Mouse (Mus musculus) stomach, embryonic 14.5 days (tissue): ENCODE results near the gene Strn4. TPM values are rescaled to one million over a fixed set of nuclear protein-coding genes. Genes with fewer than 3 reads are reported as not detected.
A peak's percentile ranks its signal among the peaks of the same experiment; 100 is the strongest.

Experiments used
- ATAC-seq: fragments of 200-750 bp; cut with Nextera tagmentation; 2 replicates; pipeline ENCODE4 v1.8.0; 2017; ENCODE audit warnings: low read depth, moderate TSS enrichment; ENCODE audit not compliant: insufficient number of reproducible peaks, insufficient read depth, low FRiP score
- H3K27ac ChIP-seq: fragments of 300-500 bp; sonication (generic); 2 replicates; pipeline ENCODE4 v1.5.1; 2014; ENCODE audit warnings: mild to moderate bottlenecking, low read length, moderate library complexity, mixed read lengths
- H3K27me3 ChIP-seq: fragments of 300-500 bp; sonication (generic); 2 replicates; pipeline ENCODE4 v1.6.1; 2014; ENCODE audit warnings: low read length, control low read depth, mixed read lengths; ENCODE audit not compliant: control insufficient read depth, insufficient read depth
- H3K36me3 ChIP-seq: fragments of 300-500 bp; sonication (generic); 2 replicates; pipeline ENCODE4 v1.6.1; 2014; ENCODE audit warnings: mild to moderate bottlenecking, control low read depth, low read length, moderate library complexity, mixed read lengths; ENCODE audit not compliant: control insufficient read depth, insufficient read depth
- H3K4me1 ChIP-seq: fragments of 300-500 bp; sonication (generic); 2 replicates; pipeline ENCODE4 v1.6.1; 2014; ENCODE audit warnings: low read length, control low read depth, mixed read lengths; ENCODE audit not compliant: control insufficient read depth, insufficient read depth
- H3K4me2 ChIP-seq: fragments of 300-500 bp; sonication (generic); replicated peaks from 2 replicates; pipeline ENCODE4 v1.6.1; 2014; ENCODE audit warnings: low read depth, low read length, control low read depth
- H3K4me3 ChIP-seq: fragments of 300-500 bp; sonication (generic); 2 replicates; pipeline ENCODE4 v1.5.1; 2014; ENCODE audit warnings: low read depth, low read length, control low read depth
- H3K9ac ChIP-seq: fragments of 300-500 bp; sonication (generic); replicated peaks from 2 replicates; pipeline ENCODE4 v1.6.1; 2014; ENCODE audit warnings: low read depth, mild to moderate bottlenecking, control low read depth, low read length, moderate library complexity, mixed read lengths
- H3K9me3 ChIP-seq: fragments of 300-500 bp; sonication (generic); 2 replicates; pipeline ENCODE4 v1.6.1; 2016; ENCODE audit warnings: low read depth, low read length, control low read depth; ENCODE audit not compliant: control insufficient read depth
- WGBS: fragments of 180-500 bp; shearing (Covaris S2); extraction: QIAGEN DNeasy Blood & Tissue Kit; methylation state at CpG from one replicate; pipeline ENCODE4 v1.1.7; 2014; 5-methylcytosine and 5-hydroxymethylcytosine counted together
- polyA plus RNA-seq: library from polyadenylated mRNA; unstranded; fragments of >200 nt; fragmentation: Nextera tagmentation; extraction: Ambion mirVana; gene quantifications from 2 replicates; pipeline ENCODE4 v1.2.1, GENCODE M21; 2014

Strn4 gene
- polyA plus RNA-seq, 1 experiment from 2014 or later, result 105 TPM

- H3K36me3 ChIP-seq, result 0 out of 2 replicates have a peak, but pooled peaks cover 3% of the 10 kb centered on the region
- H3K27ac ChIP-seq, result no peak overlapping the region
- H3K9ac ChIP-seq, result no peak overlapping the region
- peak overlapping the region; percentile 83 for H3K4me2 ChIP-seq
- H3K27me3 ChIP-seq, result no peaks in the 10 kb centered on the region
- no peaks in the 10 kb centered on the region for H3K9me3 ChIP-seq
- H3K4me1 ChIP-seq, result peaks cover 14% of the 10 kb centered on the region
- H3K4me3 ChIP-seq, result peak overlapping the region; percentile 50
- ATAC-seq, result peak; percentile 35; the same call in 1 of the 2 replicates
- 27% methylated on average over 10 of the region's 10 CpGs for WGBS
Measured at GRCm38 (mm10) chr7:16783224-16783688, 32.4 kb upstream of the Strn4 start.

GRCm38 (mm10) chr7:16783758-16784415 is 31.8 kb upstream of the Strn4 start:
- WGBS, result 44% methylated on average over 17 of the region's 17 CpGs

GRCm38 (mm10) chr7:16784498-16784976 is 31.2 kb upstream of the Strn4 start:
- Histone ChIP-seq H3K4me1 (peaks cover 14% of the 10 kb centered on the region), H3K4me2 (no peak overlapping the region), H3K27me3 (no peaks in the 10 kb centered on the region), H3K9ac (no peak overlapping the region), H3K27ac (no peak overlapping the region), H3K36me3 (0 out of 2 replicates have a peak, but pooled peaks cover 3% of the 10 kb centered on the region), H3K4me3 (no peak overlapping the region; the same call in 1 of the 2 replicates), H3K9me3 (no peaks in the 10 kb centered on the region)
- ATAC-seq, result 0 out of 2 replicates have a peak, but pooled peaks have one; percentile 0
- WGBS, result 77% methylated on average over 10 of the region's 10 CpGs

More at GRCm38 (mm10) chr7:16783758-16784415, 31.8 kb upstream of the Strn4 start:
- peaks cover 14% of the 10 kb centered on the region for H3K4me1 ChIP-seq
- ATAC-seq, result no peak
- H3K27me3 ChIP-seq, result no peaks in the 10 kb centered on the region
- H3K9ac ChIP-seq, result no peak overlapping the region
- H3K4me3 ChIP-seq, result peak overlapping the region; percentile 50
- H3K27ac ChIP-seq, result no peak overlapping the region
- H3K9me3 ChIP-seq, result no peaks in the 10 kb centered on the region
- H3K4me2 ChIP-seq, result peak overlapping the region; percentile 83
- H3K36me3 ChIP-seq, result 0 out of 2 replicates have a peak, but pooled peaks cover 3% of the 10 kb centered on the region

- Histone ChIP-seq H3K36me3 (peaks cover 7% of the 10 kb centered on the region; the same call in 1 of the 2 replicates), H3K9me3 (no peaks in the 10 kb centered on the region), H3K27me3 (no peaks in the 10 kb centered on the region), H3K4me1 (peaks cover 14% of the 10 kb centered on the region), H3K9ac (no peak overlapping the region), H3K4me2 (no peak overlapping the region), H3K27ac (no peak overlapping the region), H3K4me3 (no peak overlapping the region)
- no peak for ATAC-seq
- WGBS, result 88% methylated on average over 8 of the region's 8 CpGs
Measured at GRCm38 (mm10) chr7:16785541-16786083, 30.1 kb upstream of the Strn4 start.

DNA sequence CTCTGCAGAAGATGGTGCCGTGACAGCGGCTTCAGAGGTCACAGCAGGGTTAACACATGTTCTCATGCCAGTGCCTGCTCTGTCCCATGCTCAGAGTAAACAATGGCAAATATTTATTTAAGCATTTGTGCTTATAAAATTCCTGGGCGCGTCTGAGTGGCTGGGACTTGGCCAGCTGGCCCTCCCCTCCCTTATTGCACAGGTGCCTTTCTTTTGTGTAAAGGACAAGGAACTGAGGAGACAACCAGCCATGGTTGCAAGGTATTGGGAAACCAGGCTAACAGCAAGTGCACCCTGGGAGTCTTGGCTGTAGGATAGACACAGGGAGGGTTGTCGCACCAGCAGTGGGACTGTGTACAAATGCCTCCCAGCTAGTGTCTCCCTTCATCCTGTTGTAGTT is 23.4 kb upstream of the Strn4 start:
- Histone ChIP-seq H3K36me3 (peaks cover 21% of the 10 kb centered on the region), H3K9me3 (no peaks in the 10 kb centered on the region), H3K4me2 (no peak overlapping the region), H3K4me1 (peaks cover 7% of the 10 kb centered on the region; the same call in 1 of the 2 replicates), H3K4me3 (no peak overlapping the region), H3K9ac (no peak overlapping the region), H3K27ac (peak overlapping the region; percentile 23; the same call in 1 of the 2 replicates), H3K27me3 (no peaks in the 10 kb centered on the region)
- 25% methylated on average over 5 of the region's 5 CpGs for WGBS
- peak; percentile 76 for ATAC-seq

- no peak overlapping the region for H3K4me2 ChIP-seq
- H3K4me3 ChIP-seq, result no peak overlapping the region
- H3K4me1 ChIP-seq, result peaks cover 7% of the 10 kb centered on the region; the same call in 1 of the 2 replicates
- H3K9ac ChIP-seq, result no peak overlapping the region
- ATAC-seq, result no peak
- 77% methylated on average over 19 of the region's 19 CpGs for WGBS
- H3K27ac ChIP-seq, result peak overlapping the region; percentile 23; the same call in 1 of the 2 replicates
- peaks cover 25% of the 10 kb centered on the region for H3K36me3 ChIP-seq
- H3K9me3 ChIP-seq, result no peaks in the 10 kb centered on the region
- H3K27me3 ChIP-seq, result no peaks in the 10 kb centered on the region
Measured at GRCm38 (mm10) chr7:16793010-16793725, 22.5 kb upstream of the Strn4 start.

DNA sequence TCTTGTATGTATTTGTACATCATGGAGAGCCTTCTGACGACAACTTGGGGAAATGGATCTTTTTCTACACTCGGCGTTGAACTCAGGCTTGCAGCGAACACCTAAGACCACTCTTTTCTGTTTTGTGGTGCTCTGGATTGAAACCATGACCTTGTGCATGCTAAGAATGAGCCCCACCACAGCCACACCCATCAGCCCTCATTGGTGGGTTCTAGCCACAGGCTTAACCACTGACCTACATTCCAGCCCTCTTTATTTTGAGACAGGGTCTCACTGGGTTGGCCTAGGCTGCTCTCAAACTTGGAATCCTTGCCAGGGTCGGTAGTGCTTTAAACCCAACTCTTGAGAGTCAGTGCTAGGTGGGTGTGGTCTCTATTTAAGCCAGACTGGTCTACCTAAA is 20.8 kb upstream of the Strn4 start:
- Histone ChIP-seq H3K9ac (no peak overlapping the region), H3K27ac (no peak overlapping the region), H3K36me3 (peaks cover 28% of the 10 kb centered on the region), H3K27me3 (no peaks in the 10 kb centered on the region), H3K4me2 (no peak overlapping the region), H3K9me3 (no peaks in the 10 kb centered on the region), H3K4me1 (peaks cover 7% of the 10 kb centered on the region; the same call in 1 of the 2 replicates), H3K4me3 (no peak overlapping the region)
- WGBS, result 93% methylated on average over 5 of the region's 5 CpGs
- no peak for ATAC-seq

GRCm38 (mm10) chr7:16804409-16805028 is 11.2 kb upstream of the Strn4 start:
- no peaks in the 10 kb centered on the region; the same call in none of the 2 replicates for H3K36me3 ChIP-seq
- no peaks in the 10 kb centered on the region for H3K4me1 ChIP-seq
- H3K9me3 ChIP-seq, result no peaks in the 10 kb centered on the region
- no peak; the same call in 1 of the 2 replicates for ATAC-seq
- no peaks in the 10 kb centered on the region for H3K27me3 ChIP-seq
- no peak overlapping the region for H3K9ac ChIP-seq
- no peak overlapping the region for H3K27ac ChIP-seq
- no peak overlapping the region for H3K4me2 ChIP-seq
- WGBS, result 33% methylated on average over 8 of the region's 8 CpGs
- H3K4me3 ChIP-seq, result no peak overlapping the region
